Mouse (Mus musculus) MEL (cell line): ENCODE measurements around the gene Grk4. TPM values are rescaled to one million over a fixed set of nuclear protein-coding genes. Genes with fewer than 3 reads are reported as not detected.
A peak's percentile ranks its signal among the peaks of the same experiment; 100 is the strongest.

Source experiments
- DNase-seq: peaks from one replicate; pipeline ENCODE4 v3.0.0; 2011; ENCODE audit warnings: low read depth, low spot score
- H3K27ac ChIP-seq: 2 replicates; pipeline ENCODE4 v1.5.1; 2012; ENCODE audit warnings: low read depth, mild to moderate bottlenecking, control low read depth, low read length, moderate library complexity; ENCODE audit not compliant: control insufficient read depth
- H3K27me3 ChIP-seq, 2 experiments: fragments of 150-350 bp in 1 of 2; sonication (generic) in 1 of 2; 2 replicates each; pipeline ENCODE4 v1.6.1; 2012; ENCODE audit warnings: low read length in 2 of 2, mild to moderate bottlenecking in 2 of 2, improper control_type of control experiment in 1 of 2, moderate library complexity in 1 of 2; ENCODE audit not compliant: insufficient read depth in 2 of 2, control insufficient read depth in 1 of 2
- H3K36me3 ChIP-seq, 2 experiments: 2 replicates each; pipeline ENCODE4 v1.6.1; 2012 to 2014; ENCODE audit warnings: low read length in 2 of 2, improper control_type of control experiment in 1 of 2, inconsistent platforms in 1 of 2, mild to moderate bottlenecking in 1 of 2; ENCODE audit not compliant: insufficient read depth in 2 of 2, control insufficient read depth in 1 of 2
- H3K4me1 ChIP-seq, 2 experiments: fragments of 150-350 bp in 1 of 2; sonication (generic) in 1 of 2; 2 replicates each; pipeline ENCODE4 v1.6.1; 2012; ENCODE audit warnings: low read length in 2 of 2, improper control_type of control experiment in 1 of 2, mild to moderate bottlenecking in 1 of 2; ENCODE audit not compliant: insufficient read depth in 2 of 2, control insufficient read depth in 1 of 2
- H3K4me3 ChIP-seq, 2 experiments: fragments of 150-350 bp in 1 of 2; sonication (generic) in 1 of 2; 2 replicates each; pipeline ENCODE4 v1.5.1; 2012; ENCODE audit warnings: low read depth in 2 of 2, low read length in 2 of 2, mild to moderate bottlenecking in 2 of 2, moderate library complexity in 2 of 2, control low read depth in 1 of 2, improper control_type of control experiment in 1 of 2; ENCODE audit not compliant: control insufficient read depth in 1 of 2, insufficient read depth in 1 of 2
- H3K79me2 ChIP-seq: 2 replicates; pipeline ENCODE4 v1.6.1; 2012; ENCODE audit warnings: mild to moderate bottlenecking, low read length, moderate library complexity; ENCODE audit not compliant: control insufficient read depth, poor library complexity, insufficient read depth
- H3K9ac ChIP-seq: 2 replicates; pipeline ENCODE4 v1.6.1; 2012; ENCODE audit warnings: low read depth, mild to moderate bottlenecking, control low read depth, low read length, moderate library complexity; ENCODE audit not compliant: control insufficient read depth, poor library complexity, severe bottlenecking
- H3K9me3 ChIP-seq: fragments of 150-350 bp; sonication (generic); replicated peaks from 2 replicates; pipeline ENCODE4 v1.6.1; 2012; ENCODE audit warnings: mild to moderate bottlenecking, low read length, improper control_type of control experiment, moderate library complexity; ENCODE audit not compliant: insufficient read depth
- CHD2 ChIP-seq: IDR thresholded peaks from 2 replicates; pipeline ENCODE4 v1.6.1; 2011; ENCODE audit warnings: low read length, improper control_type of control experiment
- CTCF ChIP-seq, 3 experiments: IDR thresholded peaks in 2 of 3; conservative IDR thresholded peaks in 1 of 3; 2 replicates each; pipeline ENCODE4 v1.5.1; 2011 to 2012; ENCODE audit warnings: low read length in 3 of 3, low read depth in 2 of 3, mild to moderate bottlenecking in 2 of 3, improper control_type of control experiment in 1 of 3, inconsistent platforms in 1 of 3, mixed read lengths in 1 of 3, moderate library complexity in 1 of 3; ENCODE audit not compliant: control insufficient read depth in 1 of 3, insufficient read depth in 1 of 3, poor library complexity in 1 of 3, severe bottlenecking in 1 of 3
- E2F4 ChIP-seq: IDR thresholded peaks from 2 replicates; pipeline ENCODE4 v1.6.1; 2011; ENCODE audit warnings: low read depth, low read length, improper control_type of control experiment, borderline replicate concordance
- ELF1 ChIP-seq: IDR thresholded peaks from 2 replicates; pipeline ENCODE4 v1.6.1; 2014; ENCODE audit warnings: low read depth, mild to moderate bottlenecking, inconsistent platforms, low read length, improper control_type of control experiment, moderate library complexity
- EP300 ChIP-seq, 2 experiments: IDR thresholded peaks; 2 replicates each; pipeline ENCODE4 v1.6.1; 2011; ENCODE audit warnings: improper control_type of control experiment in 2 of 2, low read length in 2 of 2, low read depth in 1 of 2, mild to moderate bottlenecking in 1 of 2
- ETS1 ChIP-seq: IDR thresholded peaks from 2 replicates; pipeline ENCODE4 v1.6.1; 2012; ENCODE audit warnings: low read depth, mild to moderate bottlenecking, inconsistent platforms, low read length, improper control_type of control experiment, moderate library complexity
- GABPA ChIP-seq: IDR thresholded peaks from 2 replicates; pipeline ENCODE4 v1.6.1; 2012; ENCODE audit warnings: low read depth, mild to moderate bottlenecking, inconsistent platforms, low read length, improper control_type of control experiment, moderate library complexity
- GATA1 ChIP-seq: IDR thresholded peaks from 2 replicates; pipeline ENCODE4 v1.6.1; 2011; ENCODE audit warnings: low read depth, low read length, improper control_type of control experiment
- JUND ChIP-seq: IDR thresholded peaks from 2 replicates; pipeline ENCODE4 v1.6.1; 2011; ENCODE audit warnings: low read depth, mild to moderate bottlenecking, improper control_type of control experiment, low read length
- MAFK ChIP-seq: IDR thresholded peaks from 2 replicates; pipeline ENCODE4 v1.6.1; 2011; ENCODE audit warnings: low read depth, mild to moderate bottlenecking, low read length, improper control_type of control experiment, borderline replicate concordance
- MAX ChIP-seq: IDR thresholded peaks from 2 replicates; pipeline ENCODE4 v1.6.1; 2011; ENCODE audit warnings: low read length, improper control_type of control experiment
- MXI1 ChIP-seq: IDR thresholded peaks from 2 replicates; pipeline ENCODE4 v1.6.1; 2011; ENCODE audit warnings: mild to moderate bottlenecking, low read depth, low read length, improper control_type of control experiment
- MYC ChIP-seq: IDR thresholded peaks from 2 replicates; pipeline ENCODE4 v1.6.1; 2011; ENCODE audit warnings: low read depth, mild to moderate bottlenecking, low read length, improper control_type of control experiment, moderate library complexity
- NELFE ChIP-seq: IDR thresholded peaks from 2 replicates; pipeline ENCODE4 v1.6.1; 2011; ENCODE audit warnings: low read depth, low read length, improper control_type of control experiment
- NRF1 ChIP-seq: IDR thresholded peaks from 2 replicates; pipeline ENCODE4 v1.6.1; 2014; ENCODE audit warnings: low read depth, mild to moderate bottlenecking, inconsistent platforms, low read length, improper control_type of control experiment, moderate library complexity; ENCODE audit not compliant: poor library complexity, insufficient read depth, severe bottlenecking
- RCOR1 ChIP-seq: IDR thresholded peaks from 2 replicates; pipeline ENCODE4 v1.6.1; 2012; ENCODE audit warnings: low read depth, mild to moderate bottlenecking, inconsistent platforms, low read length, improper control_type of control experiment
- SIN3A ChIP-seq: IDR thresholded peaks from 2 replicates; pipeline ENCODE4 v1.6.1; 2012; ENCODE audit warnings: low read length, improper control_type of control experiment, inconsistent platforms
- TCF12 ChIP-seq: IDR thresholded peaks from 2 replicates; pipeline ENCODE4 v1.6.1; 2014; ENCODE audit warnings: low read depth, mild to moderate bottlenecking, inconsistent platforms, low read length, improper control_type of control experiment, moderate library complexity
- USF1 ChIP-seq: IDR thresholded peaks from 2 replicates; pipeline ENCODE4 v1.6.1; 2014; ENCODE audit warnings: low read depth, mild to moderate bottlenecking, inconsistent platforms, low read length, improper control_type of control experiment, moderate library complexity
- ZKSCAN1 ChIP-seq: IDR thresholded peaks from 2 replicates; pipeline ENCODE4 v1.6.1; 2012; ENCODE audit warnings: low read depth, mild to moderate bottlenecking, inconsistent platforms, low read length, improper control_type of control experiment, moderate library complexity
- ZMIZ1 ChIP-seq: IDR thresholded peaks from 2 replicates; pipeline ENCODE4 v1.6.1; 2012; ENCODE audit warnings: low read depth, mild to moderate bottlenecking, inconsistent platforms, low read length, improper control_type of control experiment, moderate library complexity
- polyA plus RNA-seq, 2 experiments: library from polyadenylated mRNA; stranded (reverse) in 1 of 2; unstranded in 1 of 2; fragments of >175 nt in 1 of 2; fragments of >200 nt in 1 of 2; gene quantifications; 2 replicates each; pipeline versions ENCODE4 v1.2.1 to v1.2.4; 2012; ENCODE audit warnings: low replicate concordance in 2 of 2, low read depth in 1 of 2; ENCODE audit not compliant: insufficient read length in 2 of 2, insufficient read depth in 1 of 2, missing spikeins in 1 of 2
- total RNA-seq: library from RNA; depleted of rRNA; stranded (reverse); fragments of 300-350 nt; gene quantifications from 2 replicates; pipeline ENCODE4 v1.2.3, GENCODE M21; 2012

Gene Grk4
- total and polyA plus RNA-seq, 3 experiments = 0.70 to 0.81 TPM; not detected in 1

DNA sequence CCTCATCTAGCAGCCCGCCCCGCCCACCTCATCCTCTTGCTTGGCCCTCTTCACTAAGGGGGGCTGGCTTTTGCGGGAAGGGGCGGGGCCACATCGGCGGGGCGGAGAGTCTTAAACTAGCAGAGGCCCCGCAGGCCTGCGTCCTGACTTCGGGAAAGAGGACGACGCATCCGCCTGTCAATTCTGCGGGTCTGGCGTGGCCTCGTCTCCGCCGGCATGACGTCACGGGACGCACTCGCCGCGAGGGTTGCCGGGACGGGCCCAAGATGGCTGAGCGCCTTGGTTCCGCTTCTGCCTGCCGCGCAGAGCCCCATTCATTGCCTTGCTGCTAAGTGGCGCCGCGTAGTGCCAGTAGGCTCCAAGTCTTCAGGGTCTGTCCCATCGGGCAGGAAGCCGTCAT, 101.3 kb downstream of the Grk4 start, which contains the start of gene Htt (continued):
- TF ChIP-seq USF1 (peak; percentile 67), NRF1 (peak; percentile 45; the same call in 1 of the 2 replicates), TCF12 (peak; percentile 82), MAFK (no peak), RCOR1 (no peak; the same call in 1 of the 2 replicates), EP300 (IDR thresholded peaks at IDR 0.05; ENCODE audit: low read depth in 1 of 2, low read length in 2 of 2) (no peak), ELF1 (peak; percentile 67), ZMIZ1 (peak; percentile 92), E2F4 (no peak), GATA1 (no peak), NELFE (peak; percentile 97), GABPA (no peak), JUND (no peak), ZKSCAN1 (no peak), CTCF (IDR thresholded peaks at IDR 0.05 in 2 of 3, conservative IDR thresholded peaks at IDR 0.05 in 1 of 3; ENCODE audit: control insufficient read depth in 1 of 3, insufficient read depth in 1 of 3, low read depth in 2 of 3, low read length in 3 of 3, poor library complexity in 1 of 3, severe bottlenecking in 1 of 3) (0 out of 6 replicates have a peak, but pooled peaks of 1 of the 3 experiments have one; percentile 1), MYC (0 out of 2 replicates have a peak, but pooled peaks have one; percentile 7), CHD2 (no peak), SIN3A (peak; percentile 88)

DNA sequence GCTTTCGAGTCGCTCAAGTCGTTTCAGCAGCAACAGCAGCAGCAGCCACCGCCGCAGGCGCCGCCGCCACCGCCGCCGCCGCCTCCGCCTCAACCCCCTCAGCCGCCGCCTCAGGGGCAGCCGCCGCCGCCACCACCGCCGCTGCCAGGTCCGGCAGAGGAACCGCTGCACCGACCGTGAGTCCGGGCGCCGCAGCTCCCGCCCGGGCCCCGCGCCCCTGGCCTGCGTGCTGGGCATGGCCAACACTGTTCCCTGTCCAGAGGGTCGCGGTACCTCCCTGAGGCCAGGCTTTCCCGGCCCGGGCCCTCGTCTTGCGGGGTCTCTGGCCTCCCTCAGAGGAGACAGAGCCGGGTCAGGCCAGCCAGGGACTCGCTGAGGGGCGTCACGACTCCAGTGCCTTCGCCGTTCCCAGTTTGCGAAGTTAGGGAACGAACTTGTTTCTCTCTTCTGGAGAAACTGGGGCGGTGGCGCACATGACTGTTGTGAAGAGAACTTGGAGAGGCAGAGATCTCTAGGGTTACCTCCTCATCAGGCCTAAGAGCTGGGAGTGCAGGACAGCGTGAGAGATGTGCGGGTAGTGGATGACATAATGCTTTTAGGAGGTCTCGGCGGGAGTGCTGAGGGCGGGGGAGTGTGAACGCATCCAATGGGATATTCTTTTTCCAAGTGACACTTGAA, 101.9 kb downstream of the Grk4 start:
- H3K79me2 ChIP-seq = peaks cover 35% of the 10 kb centered on the region
- peak; percentile 83 for DNase-seq
- peak overlapping the region; percentile 78 for H3K27ac ChIP-seq
- H3K9me3 ChIP-seq = no peaks in the 10 kb centered on the region
- peak overlapping the region; percentile 91 for H3K9ac ChIP-seq
- peaks cover 12 to 17% of the 10 kb centered on the region in 2 experiments for H3K4me1 ChIP-seq
- H3K27me3 ChIP-seq = peaks cover 0 to 5% of the 10 kb centered on the region in 2 experiments; a peak in 3 of 4 replicates
- TF ChIP-seq MXI1 (peak; percentile 61; the same call in 1 of the 2 replicates), ETS1 (peak; percentile 22; the same call in 1 of the 2 replicates), TCF12 (no peak), MAX (peak; percentile 54; the same call in 1 of the 2 replicates), GABPA (no peak), MYC (0 out of 2 replicates have a peak, but pooled peaks have one; percentile 35)
- peaks cover 0 to 24% of the 10 kb centered on the region in 2 experiments; a peak in 2 of 4 replicates for H3K36me3 ChIP-seq
- peak overlapping the region; percentile 74 to 81 for H3K4me3 ChIP-seq
